Comparison of ENCODE assay signal across 13 mouse cellular contexts in the genomic region with DNA sequence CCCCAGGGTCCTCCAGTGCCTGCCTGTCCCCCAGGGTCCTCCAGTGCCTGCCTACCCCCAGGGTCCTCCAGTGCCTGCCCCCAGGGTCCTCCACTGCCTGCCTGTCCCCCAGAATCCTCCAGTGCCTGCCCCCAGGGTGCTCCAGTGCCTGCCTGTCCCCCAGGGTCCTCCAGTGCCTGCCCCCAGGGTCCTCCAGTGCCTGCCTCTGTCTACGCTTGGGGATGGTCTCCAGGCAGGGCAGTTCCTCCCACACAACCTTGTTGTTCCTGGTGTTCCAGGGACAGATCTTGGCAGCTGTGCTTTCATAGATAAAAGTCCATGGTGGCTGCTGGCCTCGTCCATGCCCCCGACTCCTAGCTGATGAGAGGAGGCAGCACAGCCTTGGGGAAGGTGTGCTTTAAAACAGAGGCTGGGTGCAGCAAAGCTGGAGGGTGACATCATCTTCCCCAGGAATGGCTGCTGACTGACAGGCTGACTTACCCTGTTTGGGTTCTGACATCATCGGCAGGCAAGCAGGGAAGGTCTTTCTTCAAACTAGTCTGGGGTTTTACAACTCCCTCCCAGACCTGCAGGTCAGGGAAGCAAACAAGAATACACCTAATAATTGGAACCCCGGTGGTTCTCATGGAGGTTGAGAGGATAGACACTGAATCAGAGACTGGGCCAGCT. TPM values are rescaled to one million over a fixed set of nuclear protein-coding genes. Genes with fewer than 3 reads are reported as not detected.
DNase-seq lines count a peak whose midpoint lies in the region; ATAC-seq and TF ChIP-seq lines count a peak whose summit lies in the region.
"Had no signal": no experiment of that assay in that cellular context is flagged by ENCODE, and none has a peak within 500 bp of the region (broad histone marks: within the 10 kb centered on the region; RNA-seq: fewer than 3 reads in every experiment).

No protein-coding gene starts in this region.

- no peak overlapping the region for H3K4me2 ChIP-seq in forebrain, postnatal 0 days (ENCODE audit: low read depth)
- H3K4me2 ChIP-seq in midbrain, embryonic 13.5 days (replicated peaks): no peak overlapping the region
- H3K4me2 ChIP-seq: stomach, embryonic 15.5 days had no signal

- H3K4me3 ChIP-seq in heart, embryonic 10.5 days: no peak overlapping the region
- H3K4me3 ChIP-seq in forebrain, postnatal 0 days (ENCODE audit: low read depth, low read length): no peak overlapping the region
- H3K4me3 ChIP-seq in midbrain, embryonic 13.5 days (replicated peaks): no peak overlapping the region
- H3K4me3 ChIP-seq: stomach, embryonic 15.5 days had no signal

- no peak for DNase-seq in heart, embryonic 10.5 days (ENCODE audit: low spot score)
- no peak for DNase-seq in heart, postnatal 25 days (ENCODE audit: low spot score)
- DNase-seq in Muller cell, postnatal 12 days (ENCODE audit: inconsistent ontology term): peak; percentile 74
- peak; percentile 49 for DNase-seq in forebrain, postnatal 0 days
- no peak for DNase-seq in ovary, postnatal 14 days (ENCODE audit: low spot score)
- no peak for DNase-seq in frontal cortex, postnatal 10 days (ENCODE audit: low spot score in 2 of 2)
- no peak for DNase-seq in right cerebral cortex, adult 2 months (ENCODE audit: low spot score in 2 of 2)

- no peak for TF ChIP-seq CTCF in forebrain, postnatal 0 days (IDR thresholded peaks at IDR 0.05; ENCODE audit: low read depth)

- H3K27me3 ChIP-seq in heart, embryonic 10.5 days (ENCODE audit: insufficient read depth, poor library complexity, severe bottlenecking): peaks cover 27% of the 10 kb centered on the region
- no peaks in the 10 kb centered on the region for H3K27me3 ChIP-seq in forebrain, postnatal 0 days (ENCODE audit: insufficient read depth, low read length)
- H3K27me3 ChIP-seq in midbrain, embryonic 13.5 days: peaks cover 5% of the 10 kb centered on the region; the same call in 1 of the 2 replicates
- H3K27me3 ChIP-seq: Patski had no signal

- no peaks in the 10 kb centered on the region for H3K36me3 ChIP-seq in heart, embryonic 10.5 days
- H3K36me3 ChIP-seq in forebrain, postnatal 0 days (ENCODE audit: insufficient read depth): no peaks in the 10 kb centered on the region
- no peaks in the 10 kb centered on the region for H3K36me3 ChIP-seq in midbrain, embryonic 13.5 days
- H3K36me3 ChIP-seq: stomach, embryonic 15.5 days had no signal

- intact Hi-C loops in heart, postnatal 25 days (cut with DNase I): no loop called here

- peaks cover 54% of the 10 kb centered on the region for H3K4me1 ChIP-seq in heart, embryonic 10.5 days
- peaks cover 17% of the 10 kb centered on the region for H3K4me1 ChIP-seq in forebrain, postnatal 0 days (ENCODE audit: insufficient read depth)
- peaks cover 58% of the 10 kb centered on the region for H3K4me1 ChIP-seq in midbrain, embryonic 13.5 days (replicated peaks)

- peak overlapping the region; percentile 79 for H3K27ac ChIP-seq in heart, embryonic 10.5 days
- H3K27ac ChIP-seq in forebrain, postnatal 0 days (ENCODE audit: low read depth, low read length): peak overlapping the region; percentile 79
- H3K27ac ChIP-seq in midbrain, embryonic 13.5 days: peak overlapping the region; percentile 84
- H3K27ac ChIP-seq: stomach, embryonic 15.5 days had no signal

- H3K9ac ChIP-seq in forebrain, postnatal 0 days: no peak overlapping the region
- H3K9ac ChIP-seq in midbrain, embryonic 13.5 days (replicated peaks): no peak overlapping the region
- H3K9ac ChIP-seq: stomach, embryonic 15.5 days had no signal

- no peak; the same call in 1 of the 2 replicates for ATAC-seq in forebrain, postnatal 0 days
- ATAC-seq in midbrain, embryonic 13.5 days: no peak
- ATAC-seq: intestine, embryonic 16.5 days; Patski had no signal

- WGBS in heart, embryonic 10.5 days: 37% methylated on average over 5 of the region's 5 CpGs
- 26% methylated on average over 5 of the region's 5 CpGs for WGBS in forebrain, postnatal 0 days
- WGBS in midbrain, embryonic 13.5 days: 60% methylated on average over 5 of the region's 5 CpGs

- no peaks in the 10 kb centered on the region for H3K9me3 ChIP-seq in heart, embryonic 10.5 days
- H3K9me3 ChIP-seq in forebrain, postnatal 0 days (ENCODE audit: low read length): no peaks in the 10 kb centered on the region
- no peaks in the 10 kb centered on the region for H3K9me3 ChIP-seq in midbrain, embryonic 13.5 days
- H3K9me3 ChIP-seq: stomach, embryonic 15.5 days had no signal

RNA-seq across cellular contexts. Expression of a gene that starts 9.8 kb away (rescaled TPM):
- 2.0 and 3.6 TPM in 2 replicates for polyA plus RNA-seq in heart, embryonic 10.5 days (2016; fragmentation: Nextera tagmentation; extraction: Ambion mirVana)
- under 1 TPM; 0.25 to 0.75 TPM for total RNA-seq in heart, postnatal 25 days (2021)
- 26.6 and 27.4 TPM in 2 replicates for total RNA-seq in forebrain, postnatal 0 days (2014; rRNA removed)
- polyA plus RNA-seq in forebrain, postnatal 0 days (2015; fragmentation: Nextera tagmentation; extraction: Ambion mirVana): 20.8 and 22.6 TPM in 2 replicates
- 5.2 and 7.9 TPM in 2 replicates for polyA plus RNA-seq in midbrain, embryonic 13.5 days (2015; fragmentation: Nextera tagmentation; extraction: Ambion mirVana)
- total RNA-seq: liver, adult 2 months; megakaryocyte progenitor cell, adult 5-6 weeks had no signal
- polyA plus RNA-seq: liver, adult 2 months had no signal

RNA-seq across cellular contexts. Expression of a gene that starts 18.2 kb away (rescaled TPM):
- polyA plus RNA-seq in heart, embryonic 10.5 days (2016; fragmentation: Nextera tagmentation; extraction: Ambion mirVana): 36.8 and 43.1 TPM in 2 replicates
- 10 to 100 TPM; 31.7 to 34.3 TPM for total RNA-seq in heart, postnatal 25 days (2021)
- 21.5 and 28.1 TPM in 2 replicates for total RNA-seq in forebrain, postnatal 0 days (2014; rRNA removed)
- 13.9 and 17.8 TPM in 2 replicates for polyA plus RNA-seq in forebrain, postnatal 0 days (2015; fragmentation: Nextera tagmentation; extraction: Ambion mirVana)
- polyA plus RNA-seq in midbrain, embryonic 13.5 days (2015; fragmentation: Nextera tagmentation; extraction: Ambion mirVana): 20.6 and 22.9 TPM in 2 replicates

Comparison
In these comparisons a context has a peak if more than half of its experiments do, and no peak if none do; other contexts are left out.
1. DNase-seq: peak in Muller cell, postnatal 12 days (single experiment) and forebrain, postnatal 0 days (single experiment); none in heart, embryonic 10.5 days (single experiment), heart, postnatal 25 days (single experiment), ovary, postnatal 14 days (single experiment), frontal cortex, postnatal 10 days (0 of 2) and right cerebral cortex, adult 2 months (0 of 2).
2. Peak in every context shown above with its lines, with median percentiles within 50 percentile points of each other: H3K27ac ChIP-seq.